Mouse (Mus musculus): Measurements from ENCODE around the gene Kank1. TPM values are rescaled to one million over a fixed set of nuclear protein-coding genes. Genes with fewer than 3 reads are reported as not detected.

Kank1 gene
- 81.5 and 82.8 TPM in 2 replicates for polyA plus RNA-seq (2016; fragmentation: Nextera tagmentation; extraction: Ambion mirVana)

DNA sequence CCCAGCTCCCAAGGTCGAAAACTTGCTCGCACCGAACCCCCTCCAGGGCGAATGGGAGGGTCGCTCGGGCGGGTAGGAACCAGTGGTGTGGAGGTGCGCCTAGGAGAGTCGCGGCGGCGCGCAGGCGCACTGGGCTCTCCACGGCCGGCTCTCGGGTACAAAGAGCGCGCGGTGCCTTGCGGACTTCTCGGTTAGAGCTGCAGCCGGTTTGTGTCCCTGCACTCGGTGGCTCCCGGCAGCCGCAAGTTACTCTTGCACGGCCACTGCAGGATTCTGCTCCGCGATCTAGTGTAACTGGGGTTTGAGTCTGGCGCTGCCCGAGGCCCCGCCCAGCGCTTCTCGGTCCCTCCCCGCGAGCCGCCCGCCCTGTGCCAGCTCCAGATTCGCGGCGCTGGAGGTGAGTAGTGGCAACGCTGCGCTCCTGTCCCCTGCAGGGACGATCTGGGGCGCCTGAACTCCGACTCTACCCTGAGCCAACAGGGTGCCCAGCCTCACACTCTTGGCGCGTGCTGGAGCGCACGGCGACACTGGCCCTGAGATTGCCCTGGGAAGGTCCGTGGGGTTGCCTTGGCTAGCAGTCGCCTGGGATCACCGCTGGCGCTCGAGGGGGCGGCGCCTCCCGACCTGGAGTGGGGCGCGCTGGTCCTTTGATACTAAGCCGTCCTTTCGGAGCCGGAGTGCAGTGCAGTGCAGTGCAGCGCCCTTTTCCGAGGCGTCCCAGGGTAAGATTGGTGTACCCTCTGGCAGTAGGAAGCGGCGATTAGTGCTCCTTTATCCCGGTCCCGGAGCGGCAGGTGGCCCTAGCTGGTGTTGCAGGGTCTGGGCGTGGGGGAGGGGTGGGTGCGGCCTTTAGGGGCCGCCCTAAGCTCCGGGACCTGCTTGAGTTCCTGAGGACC lies at the start of gene Kank1:
Gene Kank1 (plus strand): TSS at position 380 of the 896 bp plus-strand sequence.
- no peaks in the 10 kb centered on the region for H3K9me3 ChIP-seq (replicated peaks)
- H3K4me3 ChIP-seq: peak within 1 kb of the TSS; percentile 66
- peak; percentile 89 for ATAC-seq (ENCODE audit: insufficient number of reproducible peaks, low FRiP score)
- WGBS: under 1% methylated on average over 76 of the region's 76 CpGs
- H3K4me2 ChIP-seq: peak within 1 kb of the TSS; percentile 82
- peak within 1 kb of the TSS; percentile 85 for H3K27ac ChIP-seq (ENCODE audit: poor library complexity, severe bottlenecking)
- peak within 1 kb of the TSS; percentile 73 for H3K9ac ChIP-seq
- peaks cover 12% of the 10 kb centered on the region for H3K27me3 ChIP-seq (replicated peaks)
- H3K36me3 ChIP-seq: no peaks in the 10 kb centered on the region
- peaks cover 21% of the 10 kb centered on the region for H3K4me1 ChIP-seq (replicated peaks)

DNA sequence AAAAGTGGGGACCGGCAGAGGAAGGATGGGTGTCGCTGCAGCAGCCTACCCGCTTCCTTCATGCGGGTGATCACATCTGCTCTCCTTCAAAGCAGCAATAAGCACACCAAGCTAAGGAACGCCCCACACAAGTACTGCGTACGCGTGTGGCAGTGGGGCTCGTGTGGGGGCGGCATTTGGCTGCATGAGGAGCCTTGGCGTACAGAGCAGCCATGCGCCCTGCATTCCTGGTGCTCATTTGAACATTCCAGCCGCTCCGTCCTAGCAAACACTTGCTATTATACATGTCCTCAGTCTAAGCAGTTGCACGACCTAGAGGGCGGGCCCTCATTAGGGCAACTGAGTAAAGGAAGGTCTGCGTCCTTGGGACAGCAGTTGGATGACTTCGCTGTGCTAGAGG lies 49.1 kb upstream of the Kank1 start:
- peak; percentile 22; the same call in 1 of the 2 replicates for ATAC-seq (ENCODE audit: insufficient number of reproducible peaks, low FRiP score)
- peaks cover 27% of the 10 kb centered on the region for H3K4me1 ChIP-seq (replicated peaks)
- H3K9me3 ChIP-seq (replicated peaks): no peaks in the 10 kb centered on the region
- no peaks in the 10 kb centered on the region for H3K36me3 ChIP-seq
- H3K4me3 ChIP-seq: no peak overlapping the region
- no peak overlapping the region for H3K9ac ChIP-seq
- no peaks in the 10 kb centered on the region for H3K27me3 ChIP-seq (replicated peaks)
- 69% methylated on average over 18 of the region's 18 CpGs for WGBS
- no peak overlapping the region for H3K27ac ChIP-seq (ENCODE audit: poor library complexity, severe bottlenecking)
- peak overlapping the region; percentile 4; the same call in 1 of the 2 replicates for H3K4me2 ChIP-seq

DNA sequence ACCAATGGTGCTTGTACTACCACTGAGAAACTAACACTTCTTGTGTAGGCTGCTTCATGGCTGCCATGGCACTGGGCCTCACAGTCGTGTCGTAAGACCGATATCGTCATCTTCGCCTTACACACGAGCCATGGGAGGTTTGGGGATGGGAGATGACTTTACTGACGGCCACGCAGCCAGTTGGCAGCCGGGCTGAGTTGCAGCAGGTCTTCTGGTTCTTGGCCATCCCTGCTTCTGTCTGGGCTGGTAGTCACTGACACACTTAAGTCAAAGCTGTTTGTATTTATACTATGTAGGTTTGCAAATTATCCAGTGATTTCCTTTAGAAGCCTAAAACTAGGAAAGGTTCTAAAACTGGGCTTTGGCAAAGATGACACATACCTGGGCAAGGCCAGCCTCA lies 43.0 kb upstream of the Kank1 start:
- no peaks in the 10 kb centered on the region for H3K36me3 ChIP-seq
- WGBS: 84% methylated on average over 9 of the region's 9 CpGs
- ATAC-seq (ENCODE audit: insufficient number of reproducible peaks, low FRiP score): no peak
- no peaks in the 10 kb centered on the region for H3K27me3 ChIP-seq (replicated peaks)
- H3K9ac ChIP-seq: no peak overlapping the region
- no peaks in the 10 kb centered on the region for H3K9me3 ChIP-seq (replicated peaks)
- peaks cover 7% of the 10 kb centered on the region; the same call in 1 of the 2 replicates for H3K4me1 ChIP-seq (replicated peaks)
- H3K27ac ChIP-seq (ENCODE audit: poor library complexity, severe bottlenecking): no peak overlapping the region
- no peak overlapping the region for H3K4me3 ChIP-seq
- no peak overlapping the region for H3K4me2 ChIP-seq

DNA sequence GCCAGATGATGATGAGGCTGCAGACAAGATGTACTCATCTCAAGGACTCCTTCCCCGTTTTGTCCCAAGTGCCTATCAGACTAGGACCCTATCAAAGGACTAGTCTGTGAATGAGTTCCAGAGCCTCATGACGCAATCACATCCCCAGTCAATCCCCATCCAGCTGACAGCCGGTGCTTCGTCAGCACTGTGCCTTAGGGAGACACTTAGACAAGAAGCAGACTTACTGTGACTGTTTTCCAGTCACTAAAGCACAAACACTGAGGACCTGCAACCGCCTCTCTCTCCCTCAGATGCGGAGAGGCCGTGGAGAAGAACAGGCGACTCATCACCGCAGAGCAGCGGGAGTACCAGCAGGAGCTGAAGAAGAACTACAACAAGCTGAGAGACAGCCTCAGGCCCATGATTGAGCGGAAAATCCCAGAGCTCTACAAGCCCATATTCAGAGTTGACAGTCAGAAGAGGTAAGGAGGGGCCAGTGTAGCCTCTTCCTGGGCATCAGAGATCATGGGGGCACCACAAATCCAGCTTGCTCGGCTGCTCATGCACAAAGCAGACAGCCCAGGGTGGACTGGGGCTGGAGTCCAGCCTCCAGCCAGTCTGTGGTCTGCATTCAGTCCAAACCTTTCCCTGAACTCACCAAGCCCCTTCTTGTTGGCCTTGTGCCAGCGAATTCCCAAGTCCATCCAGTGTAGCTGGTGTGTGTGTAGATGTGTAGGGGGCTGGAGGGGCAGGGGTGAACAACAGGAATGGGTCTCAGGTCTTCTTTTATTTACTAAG lies 36.5 kb upstream of the Kank1 start:
- Histone ChIP-seq H3K9ac (no peak overlapping the region), H3K4me3 (no peak overlapping the region), H3K27ac (ENCODE audit: poor library complexity, severe bottlenecking) (peak overlapping the region; percentile 18; the same call in 1 of the 2 replicates), H3K36me3 (no peaks in the 10 kb centered on the region), H3K27me3 (replicated peaks) (no peaks in the 10 kb centered on the region), H3K4me1 (replicated peaks) (peaks cover 22% of the 10 kb centered on the region), H3K4me2 (no peak overlapping the region), H3K9me3 (replicated peaks) (no peaks in the 10 kb centered on the region)
- ATAC-seq (ENCODE audit: insufficient number of reproducible peaks, low FRiP score): no peak
- 44% methylated on average over 13 of the region's 13 CpGs for WGBS

DNA sequence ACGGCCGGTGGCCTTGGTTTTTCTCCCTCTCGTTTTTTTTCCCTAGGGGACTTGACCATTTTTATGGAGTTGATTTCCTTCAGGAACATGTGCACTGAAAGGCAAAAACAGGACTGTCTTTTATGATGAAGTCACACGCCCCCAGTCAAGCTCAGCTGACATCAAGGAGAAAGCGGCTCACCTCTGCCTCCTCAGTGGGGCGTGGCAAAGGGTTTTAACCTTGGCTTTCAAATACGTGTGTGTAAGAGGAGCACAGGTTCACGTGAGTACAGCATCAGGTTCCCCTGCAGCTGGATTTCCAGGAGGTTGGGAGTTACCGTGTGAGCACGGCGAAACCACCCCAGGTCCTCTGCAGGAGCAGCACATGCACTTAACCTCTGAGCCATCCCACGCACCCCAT lies 33.7 kb upstream of the Kank1 start:
- Histone ChIP-seq H3K4me3 (no peak overlapping the region), H3K4me2 (no peak overlapping the region), H3K27me3 (replicated peaks) (0 out of 2 replicates have a peak, but pooled peaks cover 4% of the 10 kb centered on the region), H3K9ac (no peak overlapping the region), H3K9me3 (replicated peaks) (no peaks in the 10 kb centered on the region), H3K27ac (ENCODE audit: poor library complexity, severe bottlenecking) (no peak overlapping the region), H3K4me1 (replicated peaks) (peaks cover 27% of the 10 kb centered on the region), H3K36me3 (no peaks in the 10 kb centered on the region)
- ATAC-seq (ENCODE audit: insufficient number of reproducible peaks, low FRiP score): no peak
- 82% methylated on average over 12 of the region's 12 CpGs for WGBS

DNA sequence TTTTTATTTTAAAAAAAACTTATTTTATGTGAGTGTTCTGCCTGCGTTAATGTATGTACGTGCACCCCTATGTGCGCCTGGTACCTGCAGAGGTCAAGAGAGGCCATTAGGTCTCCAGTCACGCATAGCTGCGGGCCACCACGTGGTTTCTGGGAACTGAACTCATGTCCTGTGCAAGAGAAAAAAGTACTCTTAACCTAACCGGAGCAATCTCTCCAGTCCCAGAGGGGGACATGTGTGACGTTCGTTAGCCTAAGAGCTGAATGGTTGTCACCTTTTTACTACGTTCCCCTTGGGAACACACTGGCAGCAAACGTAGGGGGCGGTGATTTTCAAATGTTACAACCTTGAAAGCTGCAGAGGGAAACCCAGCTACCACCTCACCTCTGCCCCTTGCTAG lies 29.8 kb upstream of the Kank1 start:
- Histone ChIP-seq H3K9ac (no peak overlapping the region), H3K27me3 (replicated peaks) (peaks cover 13% of the 10 kb centered on the region), H3K4me1 (replicated peaks) (peaks cover 24% of the 10 kb centered on the region), H3K27ac (ENCODE audit: poor library complexity, severe bottlenecking) (no peak overlapping the region), H3K36me3 (no peaks in the 10 kb centered on the region), H3K4me2 (no peak overlapping the region), H3K4me3 (no peak overlapping the region), H3K9me3 (replicated peaks) (no peaks in the 10 kb centered on the region)
- WGBS: 72% methylated on average over 12 of the region's 12 CpGs
- ATAC-seq (ENCODE audit: insufficient number of reproducible peaks, low FRiP score): no peak

DNA sequence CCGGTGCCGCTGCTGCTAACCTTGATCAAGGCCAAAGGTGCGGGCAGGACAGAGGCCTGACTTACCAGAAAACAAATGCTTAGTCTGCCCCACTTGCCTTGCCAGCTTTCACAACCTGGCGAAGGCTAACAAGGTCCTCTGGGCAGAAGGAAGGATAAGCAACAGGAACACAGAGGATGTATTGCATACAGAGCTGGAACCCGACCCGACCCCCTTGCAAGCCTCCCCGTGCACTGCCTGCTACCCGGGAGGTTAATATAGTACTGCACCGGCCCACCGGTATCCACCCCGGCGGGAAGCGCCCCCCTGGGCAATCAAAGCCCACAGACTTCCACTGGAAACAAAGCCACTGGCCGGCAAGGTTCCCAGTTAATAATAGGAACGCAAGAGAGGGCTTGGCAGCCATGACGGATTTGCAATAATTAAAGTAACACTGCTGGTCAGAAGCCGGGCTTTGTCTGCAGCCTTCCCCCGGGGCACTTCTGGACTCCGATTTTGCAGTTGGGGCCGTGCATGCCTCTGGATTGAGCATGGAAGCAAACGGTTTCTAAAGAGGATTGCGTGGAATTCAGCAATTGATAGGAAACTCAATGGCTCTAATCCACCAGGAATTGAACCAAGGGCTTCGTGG lies 28.9 kb upstream of the Kank1 start:
- peak overlapping the region; percentile 50 for H3K4me2 ChIP-seq
- ATAC-seq (ENCODE audit: insufficient number of reproducible peaks, low FRiP score): no peak
- peaks cover 24% of the 10 kb centered on the region for H3K4me1 ChIP-seq (replicated peaks)
- no peaks in the 10 kb centered on the region for H3K9me3 ChIP-seq (replicated peaks)
- no peak overlapping the region for H3K27ac ChIP-seq (ENCODE audit: poor library complexity, severe bottlenecking)
- no peaks in the 10 kb centered on the region for H3K36me3 ChIP-seq
- 0 out of 2 replicates have a peak overlapping the region, but pooled peaks have one; percentile 9 for H3K4me3 ChIP-seq
- H3K27me3 ChIP-seq (replicated peaks): peaks cover 13% of the 10 kb centered on the region
- 23% methylated on average over 23 of the region's 23 CpGs for whole genome bisulfite sequencing
- H3K9ac ChIP-seq: peak overlapping the region; percentile 37; the same call in 1 of the 2 replicates

DNA sequence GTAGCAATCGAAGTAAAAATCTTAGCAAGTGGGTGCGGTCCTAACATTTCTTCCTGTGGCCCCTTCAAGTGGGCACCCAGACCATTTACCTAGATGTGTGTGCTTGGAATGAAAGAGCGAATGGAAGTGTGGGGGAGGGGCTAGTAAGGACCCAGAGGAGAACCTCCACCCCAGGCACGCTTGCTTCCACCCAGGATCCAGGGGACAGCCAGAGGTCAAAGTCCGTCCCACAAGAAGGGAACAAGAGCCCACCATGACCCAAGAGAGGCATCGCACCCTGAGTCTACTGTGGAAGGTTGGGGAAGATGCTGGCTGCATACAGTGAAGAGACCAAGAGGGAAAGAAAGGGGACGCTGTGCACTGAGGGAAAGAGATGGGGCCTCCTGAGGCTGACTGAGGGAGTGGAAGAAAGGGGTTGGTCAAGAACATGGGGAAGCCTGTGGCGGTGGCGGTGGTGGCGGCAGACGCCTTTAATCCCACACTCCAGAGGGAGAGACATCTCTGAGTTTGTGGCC lies 28.1 kb upstream of the Kank1 start:
- H3K4me1 ChIP-seq (replicated peaks): peaks cover 24% of the 10 kb centered on the region
- H3K9me3 ChIP-seq (replicated peaks): no peaks in the 10 kb centered on the region
- H3K27ac ChIP-seq (ENCODE audit: poor library complexity, severe bottlenecking): no peak overlapping the region
- ATAC-seq (ENCODE audit: insufficient number of reproducible peaks, low FRiP score): no peak
- H3K4me2 ChIP-seq: no peak overlapping the region
- H3K27me3 ChIP-seq (replicated peaks): peaks cover 13% of the 10 kb centered on the region
- H3K36me3 ChIP-seq: no peaks in the 10 kb centered on the region
- H3K4me3 ChIP-seq: no peak overlapping the region
- H3K9ac ChIP-seq: no peak overlapping the region
- 70% methylated on average over 11 of the region's 11 CpGs for WGBS

DNA sequence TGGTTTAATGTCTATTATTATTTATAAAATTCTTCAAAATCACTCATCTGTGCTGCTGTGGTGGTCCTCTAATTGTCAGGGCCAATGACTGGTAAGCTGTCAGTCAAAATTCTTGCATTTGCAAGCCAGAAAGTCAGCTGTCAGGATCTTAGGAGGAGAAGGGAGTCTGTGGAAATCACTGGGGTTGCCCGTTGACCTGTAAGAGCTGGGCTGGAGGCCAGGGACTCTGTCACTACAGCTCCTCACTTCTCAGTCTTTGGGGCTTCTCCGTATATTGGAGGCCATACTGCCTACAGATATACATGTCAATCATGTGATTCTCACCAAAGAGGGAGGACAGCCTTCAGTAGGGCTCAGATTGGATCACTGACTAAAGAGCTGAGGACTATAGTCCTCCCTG lies 16.2 kb upstream of the Kank1 start:
- Histone ChIP-seq H3K36me3 (no peaks in the 10 kb centered on the region), H3K4me3 (no peak overlapping the region), H3K9me3 (replicated peaks) (no peaks in the 10 kb centered on the region), H3K4me1 (replicated peaks) (peaks cover 6% of the 10 kb centered on the region), H3K4me2 (no peak overlapping the region), H3K9ac (no peak overlapping the region), H3K27me3 (replicated peaks) (0 out of 2 replicates have a peak, but pooled peaks cover 2% of the 10 kb centered on the region), H3K27ac (ENCODE audit: poor library complexity, severe bottlenecking) (no peak overlapping the region)
- no peak for ATAC-seq (ENCODE audit: insufficient number of reproducible peaks, low FRiP score)
- WGBS: 57% methylated on average over 2 of the region's 2 CpGs

DNA sequence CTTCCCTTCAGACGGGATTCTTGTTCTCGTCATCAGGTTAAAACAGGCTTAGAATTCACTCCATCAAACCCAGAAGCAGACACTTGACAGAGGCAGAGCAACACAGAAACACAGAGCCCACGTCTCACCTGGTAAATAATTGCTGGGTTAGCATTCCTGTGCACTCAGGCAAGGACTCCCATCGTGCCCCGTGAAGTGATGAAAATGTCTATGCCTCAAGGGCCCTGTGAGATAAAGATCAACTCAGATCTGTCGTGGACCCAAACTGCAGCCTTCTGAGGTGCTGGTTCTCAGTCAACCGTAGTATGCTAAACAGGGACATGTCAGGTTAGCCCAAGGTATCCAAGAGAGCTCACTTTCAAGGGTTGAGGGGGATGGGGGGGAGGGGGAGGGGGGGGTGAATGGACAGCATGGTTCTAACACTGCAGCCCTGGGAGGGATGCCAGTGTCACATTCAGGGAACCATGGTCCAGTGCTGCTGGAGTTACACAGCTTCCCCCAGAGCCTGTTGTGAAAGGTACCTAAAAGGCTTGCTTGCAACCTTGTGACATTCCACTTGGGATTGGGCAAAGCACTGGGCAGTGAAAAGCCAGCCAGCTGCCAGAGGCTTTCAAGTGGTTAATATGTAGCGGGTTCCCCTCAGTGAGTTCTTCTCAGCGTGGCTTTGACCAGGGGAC lies 14.7 kb upstream of the Kank1 start:
- Histone ChIP-seq H3K4me3 (no peak overlapping the region), H3K27me3 (replicated peaks) (0 out of 2 replicates have a peak, but pooled peaks cover 2% of the 10 kb centered on the region), H3K4me2 (no peak overlapping the region), H3K4me1 (replicated peaks) (peaks cover 6% of the 10 kb centered on the region), H3K9me3 (replicated peaks) (no peaks in the 10 kb centered on the region), H3K9ac (no peak overlapping the region), H3K27ac (ENCODE audit: poor library complexity, severe bottlenecking) (no peak overlapping the region), H3K36me3 (no peaks in the 10 kb centered on the region)
- ATAC-seq (ENCODE audit: insufficient number of reproducible peaks, low FRiP score): no peak
- WGBS: 59% methylated on average over 9 of the region's 9 CpGs
